Mouse (Mus musculus) thymus, adult 2 months (tissue): ENCODE measurements around the gene Cryab. TPM values are rescaled to one million over a fixed set of nuclear protein-coding genes. Genes with fewer than 3 reads are reported as not detected.

Experiments
- DNase-seq: peaks from one replicate; pipeline ENCODE4 v3.0.0; 2021
- H3K27ac ChIP-seq: fragments of 200-500 bp; 2 replicates; pipeline ENCODE4 v1.5.1; 2012; ENCODE audit warnings: low read length, control low read depth; ENCODE audit not compliant: control insufficient read depth, insufficient read depth
- H3K27me3 ChIP-seq: fragments of 200-500 bp; 2 replicates; pipeline ENCODE4 v1.6.1; 2012; ENCODE audit warnings: mild to moderate bottlenecking, low read length, moderate library complexity, mixed read lengths; ENCODE audit not compliant: control insufficient read depth, insufficient read depth
- H3K36me3 ChIP-seq: fragments of 200-500 bp; 2 replicates; pipeline ENCODE4 v1.6.1; 2012; ENCODE audit warnings: mild to moderate bottlenecking, low read length, moderate library complexity; ENCODE audit not compliant: control insufficient read depth, insufficient read depth
- H3K4me1 ChIP-seq: fragments of 200-500 bp; replicated peaks from 2 replicates; pipeline ENCODE4 v1.6.1; 2012; ENCODE audit warnings: low read length; ENCODE audit not compliant: control insufficient read depth, insufficient read depth
- H3K4me3 ChIP-seq: fragments of 200-500 bp; 2 replicates; pipeline ENCODE4 v1.5.1; 2012; ENCODE audit warnings: mild to moderate bottlenecking, low read length, control low read depth, moderate library complexity; ENCODE audit not compliant: control insufficient read depth, insufficient read depth
- CTCF ChIP-seq: fragments of 200-500 bp; IDR thresholded peaks from 2 replicates; pipeline ENCODE4 v1.5.1; 2012; ENCODE audit warnings: mild to moderate bottlenecking, control low read depth, low read length, moderate library complexity, borderline replicate concordance; ENCODE audit not compliant: control insufficient read depth, poor library complexity, insufficient read depth; ENCODE audit errors: extremely low read depth
- POLR2A ChIP-seq: fragments of 200-500 bp; IDR thresholded peaks from 2 replicates; pipeline ENCODE4 v1.6.1; 2012; ENCODE audit warnings: mild to moderate bottlenecking, low read length, control low read depth, moderate library complexity; ENCODE audit not compliant: control insufficient read depth, poor library complexity, insufficient read depth; ENCODE audit errors: extremely low read depth
- WGBS: fragments of 180-500 bp; shearing (Covaris S2); methylation state at CpG from one replicate; pipeline ENCODE4 v1.1.7; 2018; 5-methylcytosine and 5-hydroxymethylcytosine counted together
- polyA plus RNA-seq: library from polyadenylated mRNA; depleted of rRNA; stranded (reverse); fragments of >200 nt; gene quantifications from 2 replicates; pipeline ENCODE4 v1.2.3, GENCODE M21; 2012; rRNA removed

Gene Cryab
- polyA plus RNA-seq, 1 experiment, result 146 TPM

- Histone ChIP-seq H3K27ac (no peak overlapping the region), H3K4me1 (peaks cover 5% of the 10 kb centered on the region), H3K4me3 (no peak overlapping the region), H3K27me3 (no peaks in the 10 kb centered on the region), H3K36me3 (peaks cover 4% of the 10 kb centered on the region; the same call in 1 of the 2 replicates)
- no peak for DNase-seq
- WGBS, result 96% methylated on average over 7 of the region's 7 CpGs
- TF ChIP-seq CTCF (no peak), POLR2A (no peak)
These were observed 52.0 kb downstream of the Cryab start for GRCm38 (mm10) chr9:50803055-50803671.

Other genes starting within 250 kb of the Cryab start
- gene Pts, start 222.6 kb upstream of the Cryab start, polyA plus RNA-seq, result 45.0 and 51.0 TPM in 2 replicates
- 3.2 and 5.0 TPM in 2 replicates for gene Il18, start 196.5 kb upstream of the Cryab start, polyA plus RNA-seq
- gene Bco2, start 196.1 kb upstream of the Cryab start, polyA plus RNA-seq, result 0.23 and 0.38 TPM in 2 replicates
- gene Tex12, start 190.0 kb upstream of the Cryab start, polyA plus RNA-seq, result not detected in 2 replicates
- gene Sdhd, start 147.5 kb upstream of the Cryab start, polyA plus RNA-seq, result 197 and 210 TPM in 2 replicates
- gene Timm8b, start 147.4 kb upstream of the Cryab start, polyA plus RNA-seq, result 126 and 168 TPM in 2 replicates
- gene Pih1d2, start 134.0 kb upstream of the Cryab start, polyA plus RNA-seq, result 0.69 and 0.85 TPM in 2 replicates
- 8.5 and 8.9 TPM in 2 replicates for gene Nkapd1, start 133.9 kb upstream of the Cryab start, polyA plus RNA-seq
- 23.8 and 24.5 TPM in 2 replicates for gene Dlat, start 91.5 kb upstream of the Cryab start, polyA plus RNA-seq
- 0.37 and 0.77 TPM in 2 replicates for gene Dixdc1, start 11.8 kb upstream of the Cryab start, polyA plus RNA-seq
- gene 2310030G06Rik, start 4.8 kb upstream of the Cryab start, polyA plus RNA-seq, result 1.6 and 3.6 TPM in 2 replicates
- gene Hspb2, start 1.0 kb downstream of the Cryab start, polyA plus RNA-seq, result 3.8 and 16.7 TPM in 2 replicates
- 4.5 and 4.7 TPM in 2 replicates for gene Fdxacb1, start 16.9 kb downstream of the Cryab start, polyA plus RNA-seq
- gene Alg9, start 23.7 kb downstream of the Cryab start, polyA plus RNA-seq, result 23.2 and 23.4 TPM in 2 replicates
- gene 1110032A03Rik, start 24.2 kb downstream of the Cryab start, polyA plus RNA-seq, result 20.0 and 22.4 TPM in 2 replicates
- gene Ppp2r1b, start 94.0 kb downstream of the Cryab start, polyA plus RNA-seq, result 17.1 and 19.7 TPM in 2 replicates